Mouse (Mus musculus): Measurements from ENCODE around the gene Sod2. TPM values are rescaled to one million over a fixed set of nuclear protein-coding genes. Genes with fewer than 3 reads are reported as not detected.
"Not testable (repeated sequence)": the region's sequence is repeated elsewhere in the genome, so short reads cannot be mapped to it uniquely, and the experiment has no call there.

Sod2 gene
- polyA plus RNA-seq, 2 experiments = 98.2 to 116 TPM

DNA sequence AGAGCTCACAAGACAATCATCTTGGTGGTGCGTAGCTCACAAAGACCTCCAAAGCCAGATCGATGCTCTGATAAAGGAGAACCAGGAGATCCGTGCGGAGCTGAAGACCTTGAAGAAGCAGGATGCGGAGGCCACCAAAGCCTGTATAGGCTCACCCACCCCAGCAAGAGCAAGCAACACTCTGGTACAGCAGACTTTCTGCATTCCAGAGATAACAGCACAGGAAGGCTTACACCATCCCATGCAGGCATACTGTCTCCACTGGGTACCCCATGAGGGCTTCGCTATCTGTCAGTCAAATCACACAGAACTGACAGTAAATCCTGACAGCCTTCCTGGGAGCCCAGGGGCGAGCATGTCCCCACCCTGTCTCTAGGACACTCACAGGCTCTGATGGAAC is 56.2 kb downstream of the Sod2 start:
- H3K4me1 ChIP-seq (ENCODE audit: control insufficient read depth, insufficient read depth, low read length); H3K27ac ChIP-seq (replicated peaks; ENCODE audit: low read depth, low read length); DNase-seq (ENCODE audit: low spot score); ATAC-seq (ENCODE audit: low FRiP score, low read depth); H3K4me2 ChIP-seq (replicated peaks; ENCODE audit: low read depth, low read length, severe bottlenecking); H3K9ac ChIP-seq (ENCODE audit: low read depth, low read length, severe bottlenecking); H3K9me3 ChIP-seq (ENCODE audit: control insufficient read depth, low read length); H3K36me3 ChIP-seq (ENCODE audit: control insufficient read depth, insufficient read depth, low read length); H3K27me3 ChIP-seq (ENCODE audit: control insufficient read depth, insufficient read depth, low read length); H3K4me3 ChIP-seq (replicated peaks; ENCODE audit: low read length): not testable (repeated sequence)
- WGBS = 84% methylated on average over 2 of the region's 7 CpGs

DNA sequence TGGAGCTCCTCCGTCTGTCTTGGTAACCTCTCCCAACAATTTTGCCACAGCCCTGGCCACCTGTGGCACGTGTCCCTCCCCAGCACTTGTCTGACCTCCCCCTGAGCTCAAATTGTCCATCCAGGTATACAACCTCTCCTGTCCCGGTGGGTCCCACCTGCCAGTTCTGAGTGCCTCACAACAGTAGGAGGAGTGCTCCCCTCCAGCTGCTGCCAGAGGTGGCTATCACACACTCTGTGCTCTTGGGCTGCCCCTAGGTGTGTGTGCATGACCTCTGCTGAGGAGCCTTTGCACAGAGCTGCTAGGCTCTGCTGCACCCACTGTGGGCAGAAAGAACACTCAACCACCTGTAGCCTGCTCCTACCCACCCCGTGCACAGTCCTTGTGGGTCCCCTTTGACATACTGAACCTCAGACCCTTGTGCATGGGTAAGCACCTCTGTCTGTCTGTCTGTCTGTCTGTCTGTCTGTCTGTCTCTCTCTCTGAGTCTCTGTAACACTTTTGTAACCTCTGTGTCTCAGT is 61.3 kb downstream of the Sod2 start:
- not testable (repeated sequence) for ATAC-seq (ENCODE audit: low FRiP score, low read depth); H3K36me3 ChIP-seq (ENCODE audit: control insufficient read depth, insufficient read depth, low read length); DNase-seq (ENCODE audit: low spot score); H3K4me1 ChIP-seq (ENCODE audit: control insufficient read depth, insufficient read depth, low read length); H3K27ac ChIP-seq (replicated peaks; ENCODE audit: low read depth, low read length); H3K27me3 ChIP-seq (ENCODE audit: control insufficient read depth, insufficient read depth, low read length); H3K9ac ChIP-seq (ENCODE audit: low read depth, low read length, severe bottlenecking); H3K4me3 ChIP-seq (replicated peaks; ENCODE audit: low read length); H3K4me2 ChIP-seq (replicated peaks; ENCODE audit: low read depth, low read length, severe bottlenecking); H3K9me3 ChIP-seq (ENCODE audit: control insufficient read depth, low read length)
- WGBS = 100% methylated on average over 1 of the region's 4 CpGs

DNA sequence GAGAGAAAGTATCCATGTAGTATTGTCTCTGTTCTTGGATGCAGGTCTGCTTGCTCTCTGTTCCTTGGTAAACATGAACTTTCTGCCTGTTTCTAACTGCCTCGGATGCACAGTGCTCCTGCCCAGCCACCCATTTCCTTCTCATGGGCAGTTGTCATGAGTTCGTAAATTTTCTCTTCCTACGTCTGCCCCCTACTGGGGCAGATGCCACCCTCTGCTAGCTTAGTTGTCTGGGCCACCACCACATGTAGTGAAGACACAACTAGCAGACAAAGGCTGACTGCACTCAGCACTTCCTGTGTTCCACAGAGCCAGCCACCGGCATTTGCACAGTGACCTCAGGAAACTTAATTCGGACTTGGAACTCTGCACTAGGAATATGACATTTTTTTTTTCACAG is 62.6 kb downstream of the Sod2 start:
- not testable (repeated sequence) for H3K9ac ChIP-seq (ENCODE audit: low read depth, low read length, severe bottlenecking); H3K4me2 ChIP-seq (replicated peaks; ENCODE audit: low read depth, low read length, severe bottlenecking); H3K9me3 ChIP-seq (ENCODE audit: control insufficient read depth, low read length); H3K27me3 ChIP-seq (ENCODE audit: control insufficient read depth, insufficient read depth, low read length); DNase-seq (ENCODE audit: low spot score); H3K27ac ChIP-seq (replicated peaks; ENCODE audit: low read depth, low read length); H3K36me3 ChIP-seq (ENCODE audit: control insufficient read depth, insufficient read depth, low read length); H3K4me3 ChIP-seq (replicated peaks; ENCODE audit: low read length); H3K4me1 ChIP-seq (ENCODE audit: control insufficient read depth, insufficient read depth, low read length); ATAC-seq (ENCODE audit: low FRiP score, low read depth)
- WGBS = 84% methylated on average over 3 of the region's 5 CpGs

Other genes starting within 250 kb of the Sod2 start
- gene Igf2r, start 237.2 kb upstream of the Sod2 start, polyA plus RNA-seq (2012; rRNA removed) = 97.3 and 99.6 TPM in 2 replicates
- gene Igf2r, start 237.2 kb upstream of the Sod2 start, polyA plus RNA-seq (2014; fragmentation: Nextera tagmentation; extraction: Ambion mirVana) = 60.6 and 62.4 TPM in 2 replicates
- 1.7 and 1.9 TPM in 2 replicates for gene Mas1, start 138.7 kb upstream of the Sod2 start, polyA plus RNA-seq (2012; rRNA removed)
- 1.4 and 2.1 TPM in 2 replicates for gene Mas1, start 138.7 kb upstream of the Sod2 start, polyA plus RNA-seq (2014; fragmentation: Nextera tagmentation; extraction: Ambion mirVana)
- 0.38 and 0.73 TPM in 2 replicates for gene Mrgprh, start 130.8 kb upstream of the Sod2 start, polyA plus RNA-seq (2012; rRNA removed)
- gene Mrgprh, start 130.8 kb upstream of the Sod2 start, polyA plus RNA-seq (2014; fragmentation: Nextera tagmentation; extraction: Ambion mirVana) = 0.10 and 0.14 TPM in 2 replicates
- gene Pnldc1, start 96.6 kb upstream of the Sod2 start, polyA plus RNA-seq (2012; rRNA removed) = 5.1 and 5.3 TPM in 2 replicates
- 2.4 and 3.4 TPM in 2 replicates for gene Pnldc1, start 96.6 kb upstream of the Sod2 start, polyA plus RNA-seq (2014; fragmentation: Nextera tagmentation; extraction: Ambion mirVana)
- gene Tcp1, start 91.1 kb upstream of the Sod2 start, polyA plus RNA-seq (2012; rRNA removed) = 184 and 212 TPM in 2 replicates
- gene Tcp1, start 91.1 kb upstream of the Sod2 start, polyA plus RNA-seq (2014; fragmentation: Nextera tagmentation; extraction: Ambion mirVana) = 386 and 395 TPM in 2 replicates
- 47.4 and 66.4 TPM in 2 replicates for gene Mrpl18, start 90.5 kb upstream of the Sod2 start, polyA plus RNA-seq (2012; rRNA removed)
- gene Mrpl18, start 90.5 kb upstream of the Sod2 start, polyA plus RNA-seq (2014; fragmentation: Nextera tagmentation; extraction: Ambion mirVana) = 127 and 135 TPM in 2 replicates
- gene Acat3, start 66.2 kb upstream of the Sod2 start, polyA plus RNA-seq (2012; rRNA removed) = 0.33 and 0.81 TPM in 2 replicates
- 0.47 and 1.1 TPM in 2 replicates for gene Acat3, start 66.2 kb upstream of the Sod2 start, polyA plus RNA-seq (2014; fragmentation: Nextera tagmentation; extraction: Ambion mirVana)
- 62.9 and 67.4 TPM in 2 replicates for gene Acat2, start 46.1 kb upstream of the Sod2 start, polyA plus RNA-seq (2012; rRNA removed)
- gene Acat2, start 46.1 kb upstream of the Sod2 start, polyA plus RNA-seq (2014; fragmentation: Nextera tagmentation; extraction: Ambion mirVana) = 110 and 119 TPM in 2 replicates
- gene Wtap, start 12.7 kb upstream of the Sod2 start, polyA plus RNA-seq (2012; rRNA removed) = 61.7 and 86.1 TPM in 2 replicates
- 135 and 141 TPM in 2 replicates for gene Wtap, start 12.7 kb upstream of the Sod2 start, polyA plus RNA-seq (2014; fragmentation: Nextera tagmentation; extraction: Ambion mirVana)
- gene Gpr31b, start 45.5 kb downstream of the Sod2 start, polyA plus RNA-seq (2012; rRNA removed) = 0.06 and 0.09 TPM in 2 replicates
- gene Gpr31b, start 45.5 kb downstream of the Sod2 start, polyA plus RNA-seq (2014; fragmentation: Nextera tagmentation; extraction: Ambion mirVana) = 0.18 TPM in 1 of 2 replicates, not detected in the other
- 0.33 and 0.74 TPM in 2 replicates for gene Tcp10b, start 54.3 kb downstream of the Sod2 start, polyA plus RNA-seq (2012; rRNA removed)
- 0.14 TPM in 2 replicates for gene Tcp10b, start 54.3 kb downstream of the Sod2 start, polyA plus RNA-seq (2014; fragmentation: Nextera tagmentation; extraction: Ambion mirVana)
- gene Unc93a, start 125.0 kb downstream of the Sod2 start, polyA plus RNA-seq (2012; rRNA removed) = 0.10 TPM in 2 replicates
- gene Unc93a, start 125.0 kb downstream of the Sod2 start, polyA plus RNA-seq (2014; fragmentation: Nextera tagmentation; extraction: Ambion mirVana) = 0.12 and 0.21 TPM in 2 replicates
- gene Smok2a, start 214.3 kb downstream of the Sod2 start, polyA plus RNA-seq (2012; rRNA removed) = not detected in 2 replicates
- gene Smok2a, start 214.3 kb downstream of the Sod2 start, polyA plus RNA-seq (2014; fragmentation: Nextera tagmentation; extraction: Ambion mirVana) = not detected in 2 replicates
- not detected in 2 replicates for gene Smok2b, start 223.4 kb downstream of the Sod2 start, polyA plus RNA-seq (2012; rRNA removed)
- gene Smok2b, start 223.4 kb downstream of the Sod2 start, polyA plus RNA-seq (2014; fragmentation: Nextera tagmentation; extraction: Ambion mirVana) = not detected in 2 replicates